Mouse (Mus musculus) liver, adult 2 months (tissue): ENCODE measurements at regions not wholly inside any gene's neighbourhood (a gene's known extent, or its start where the extent isn't known, plus 50 kb on each side); places are given as distances from the start of the nearest gene placed in this dataset.

Experiments used
- CTCF ChIP-seq: fragments of 200-500 bp; IDR thresholded peaks from 2 replicates; pipeline ENCODE4 v1.5.1; 2011; ENCODE audit warnings: low read depth, low read length, control low read depth
- POLR2A ChIP-seq: fragments of 200-500 bp; IDR thresholded peaks from 2 replicates; pipeline ENCODE4 v1.6.1; 2011; ENCODE audit warnings: low read length, control low read depth; ENCODE audit not compliant: insufficient read depth; ENCODE audit errors: extremely low read depth

DNA sequence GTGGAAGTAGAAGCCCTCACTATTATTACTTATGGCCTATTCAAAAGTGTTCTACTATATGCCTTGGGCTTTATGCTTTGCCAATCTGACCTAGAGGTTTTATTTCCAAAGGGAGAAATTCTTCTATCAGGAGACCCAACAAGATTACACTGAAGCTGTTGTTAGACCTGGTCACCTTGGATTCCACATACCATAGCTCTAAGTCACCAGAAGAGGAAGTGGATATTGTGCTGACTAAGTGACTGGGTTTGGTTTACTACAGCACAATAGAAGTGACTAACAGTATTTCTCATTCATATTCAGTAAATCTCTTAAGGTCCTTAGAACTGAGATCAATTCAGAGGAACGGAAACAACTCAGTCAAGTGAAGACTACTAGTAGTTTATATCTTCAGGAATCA lies 229.0 kb upstream of the Btbd3 start:
- TF ChIP-seq CTCF (no peak), POLR2A (no peak)
